Mouse (Mus musculus): ENCODE results near the gene Tardbp. TPM values are rescaled to one million over a fixed set of nuclear protein-coding genes. Genes with fewer than 3 reads are reported as not detected.

Tardbp gene
- total RNA-seq, 2 experiments from 2014 or later: 136 to 161 TPM

DNA sequence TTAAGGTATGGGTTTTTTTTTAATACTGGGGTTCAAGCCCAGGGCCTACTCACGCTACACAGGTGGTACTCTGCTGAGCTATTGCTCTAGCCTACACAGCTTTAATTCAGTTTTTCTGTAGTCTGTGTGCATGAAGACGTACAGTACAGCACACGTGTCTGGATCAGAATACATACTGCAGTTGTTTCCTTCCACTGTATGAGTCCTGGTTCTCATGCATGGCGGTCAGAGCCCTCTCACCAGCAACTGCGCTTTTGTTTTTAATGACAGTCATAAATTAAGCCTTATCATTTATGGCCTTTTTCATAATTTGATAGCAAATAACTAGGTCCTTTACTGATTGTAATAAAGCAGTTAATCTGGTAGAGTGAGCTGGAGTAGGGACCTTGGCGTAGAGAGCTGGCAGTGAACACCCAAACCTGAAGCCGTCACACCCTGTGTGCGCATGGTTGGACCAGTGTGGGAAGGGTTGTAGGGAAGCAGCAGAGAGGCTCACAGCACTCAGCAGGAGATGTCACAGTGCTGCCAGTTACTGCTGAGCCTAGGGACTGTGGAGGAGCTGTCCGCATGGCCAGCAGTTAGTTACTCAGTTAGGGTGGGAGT is 56.0 kb downstream of the Tardbp start:
- intact Hi-C loops (cut with DNase I): no loop called here
- no peak for DNase-seq

DNA sequence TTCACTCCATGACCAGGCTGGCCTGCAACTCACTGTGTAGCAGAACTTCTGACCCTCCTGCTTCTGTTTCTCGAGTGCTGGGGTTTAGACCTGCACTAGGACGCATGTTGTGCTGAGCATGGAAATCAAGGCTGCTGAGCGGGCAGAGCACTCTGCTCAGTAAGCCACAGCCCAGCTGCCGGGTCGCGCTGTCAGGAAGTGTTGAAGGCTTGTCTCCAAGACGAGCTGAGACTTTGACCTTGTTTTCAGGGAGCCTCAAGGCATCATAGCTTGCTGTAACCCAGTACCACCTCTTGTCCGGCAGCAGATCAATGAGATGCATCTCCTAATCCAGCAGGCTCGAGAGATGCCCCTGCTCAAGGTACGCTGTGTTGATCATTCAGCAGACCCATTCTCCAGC is 56.7 kb downstream of the Tardbp start:
- intact Hi-C loops (cut with DNase I): no loop called here
- DNase-seq: no peak

DNA sequence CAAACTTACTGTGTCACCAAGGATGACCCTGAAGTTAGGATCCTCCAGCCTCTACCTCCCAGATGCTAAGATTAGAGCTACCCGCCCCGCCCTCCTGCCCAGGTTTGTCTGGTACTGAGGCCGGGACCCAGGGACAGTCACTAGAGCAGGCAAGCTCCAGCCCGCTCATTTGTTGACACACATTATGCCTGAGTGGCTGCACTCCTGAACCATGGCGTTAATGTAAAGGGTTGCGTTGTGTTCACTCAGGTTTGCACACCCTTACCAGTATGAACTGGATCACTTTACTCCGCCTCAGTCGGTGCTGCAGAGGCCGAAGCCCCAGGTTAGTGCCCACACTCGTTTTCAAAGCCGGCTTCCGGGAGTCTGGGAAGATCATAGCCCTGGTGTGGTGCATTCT is 63.2 kb downstream of the Tardbp start:
- no peak for DNase-seq
- intact Hi-C loops (cut with DNase I): no loop called here

DNA sequence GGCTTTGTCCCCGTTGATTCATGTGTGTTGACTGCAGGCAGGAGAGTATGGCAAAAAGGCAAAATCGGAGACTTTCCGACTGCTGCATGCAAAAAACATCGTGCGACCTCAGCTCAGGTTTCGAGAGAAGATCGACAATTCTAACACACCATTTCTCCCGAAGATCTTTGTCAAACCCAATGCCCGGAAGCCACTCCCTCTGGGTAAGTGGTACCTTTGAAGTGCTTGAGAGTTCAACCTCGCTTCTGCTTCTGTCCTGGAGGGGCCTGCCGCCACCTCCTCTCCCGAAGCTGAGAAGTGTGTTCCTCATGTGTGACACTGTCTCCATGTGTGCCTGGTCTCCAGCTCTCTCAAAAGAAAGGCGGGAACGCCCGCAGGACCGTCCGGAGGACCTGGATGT is 64.1 kb downstream of the Tardbp start:
- DNase-seq: no peak
- intact Hi-C loops (cut with DNase I): no loop called here

Other genes starting within 250 kb of the Tardbp start
- gene Ubiad1, start 182.2 kb downstream of the Tardbp start, total RNA-seq (2021): 10 to 100 TPM; 18.9 to 22.1 TPM
- gene Mtor, start 178.4 kb downstream of the Tardbp start, total RNA-seq (2021): 10 to 100 TPM; 46.6 to 51.9 TPM
- 1 to 10 TPM; 2.8 to 5.7 TPM for gene Angptl7, start 126.6 kb downstream of the Tardbp start, total RNA-seq (2021)
- gene Exosc10, start 68.6 kb downstream of the Tardbp start, total RNA-seq (2021): 10 to 100 TPM; 45.7 to 46.5 TPM
- gene Srm, start 35.5 kb downstream of the Tardbp start, total RNA-seq (2021): 10 to 100 TPM; 14.3 to 19.8 TPM
- gene Masp2, start 24.5 kb downstream of the Tardbp start, total RNA-seq (2021): under 1 TPM; 0.32 to 0.43 TPM
- gene Gm572, start 16.3 kb upstream of the Tardbp start, total RNA-seq (2021): 1 to 10 TPM; 3.1 to 4.0 TPM
- 10 to 100 TPM; 48.1 to 53.1 TPM for gene Casz1, start 177.4 kb upstream of the Tardbp start, total RNA-seq (2021)